ENCODE assay signal across 9 mouse cellular contexts in genomic region chr1:181009754-181010153, GRCm38 (mm10). TPM values are rescaled to one million over a fixed set of nuclear protein-coding genes. Genes with fewer than 3 reads are reported as not detected.
A peak's percentile ranks its signal among the peaks of the same experiment; 100 is the strongest.
DNase-seq lines count a peak whose midpoint lies in the region; ATAC-seq and TF ChIP-seq lines count a peak whose summit lies in the region.
"Had no signal": no experiment of that assay in that cellular context is flagged by ENCODE, and none has a peak within 500 bp of the region (broad histone marks: within the 10 kb centered on the region; RNA-seq: fewer than 3 reads in every experiment).

No protein-coding gene starts in this region.

- no peak for TF ChIP-seq CTCF in C2C12 (IDR thresholded peaks at IDR 0.05; ENCODE audit: control insufficient read depth, insufficient read depth, insufficient read length)
- peak; percentile 34; the same call in 1 of the 2 replicates for TF ChIP-seq CTCF in kidney, adult 2 months (conservative IDR thresholded peaks at IDR 0.05; ENCODE audit: insufficient read depth, insufficient read length, low read depth, low read length)

- H3K79me2 ChIP-seq in C2C12 (ENCODE audit: control insufficient read depth, insufficient read depth) = peaks cover 45% of the 10 kb centered on the region

- H3K4me1 ChIP-seq in kidney, adult 2 months (ENCODE audit: control insufficient read depth, insufficient read depth, low read length) = peaks cover 14% of the 10 kb centered on the region
- no peaks in the 10 kb centered on the region for H3K4me1 ChIP-seq in neural tube, embryonic 15.5 days

- H3K36me3 ChIP-seq in C2C12 (ENCODE audit: control insufficient read depth, insufficient read depth) = peaks cover 36% of the 10 kb centered on the region
- H3K36me3 ChIP-seq in kidney, adult 2 months (ENCODE audit: control insufficient read depth, insufficient read depth, low read length) = no peaks in the 10 kb centered on the region
- no peaks in the 10 kb centered on the region for H3K36me3 ChIP-seq in neural tube, embryonic 15.5 days

- H3K4me2 ChIP-seq in neural tube, embryonic 15.5 days = no peak overlapping the region

- H3K79me3 ChIP-seq in C2C12 (ENCODE audit: low read depth) = peaks cover 7% of the 10 kb centered on the region

- no peaks in the 10 kb centered on the region for H3K9me3 ChIP-seq in neural tube, embryonic 15.5 days (replicated peaks)

- WGBS in kidney, adult 2 months = 8% methylated on average over 3 of the region's 3 CpGs
- WGBS in neural tube, embryonic 15.5 days = 78% methylated on average over 3 of the region's 3 CpGs

- H3K27me3 ChIP-seq in C2C12 (ENCODE audit: control insufficient read depth, insufficient read depth, insufficient read length) = no peaks in the 10 kb centered on the region
- no peaks in the 10 kb centered on the region for H3K27me3 ChIP-seq in kidney, adult 2 months (replicated peaks; ENCODE audit: control insufficient read depth, insufficient read depth, low read length)
- no peaks in the 10 kb centered on the region for H3K27me3 ChIP-seq in neural tube, embryonic 15.5 days (replicated peaks)

- peak; percentile 87 to 93 for DNase-seq in adrenal gland, adult (ENCODE audit: inconsistent age in 2 of 2, low spot score in 1 of 2)
- DNase-seq in kidney, adult 2 months = peak; percentile 91
- DNase-seq in ovary, postnatal 36 days (ENCODE audit: low spot score) = peak; percentile 59
- DNase-seq in thymus, postnatal 0 days (ENCODE audit: low spot score) = no peak
- DNase-seq in thymus, adult 18-20 months = no peak

- no peak for TF ChIP-seq POLR2A in kidney, adult 2 months (IDR thresholded peaks at IDR 0.05; ENCODE audit: low read depth, low read length)

- H3K9ac ChIP-seq in neural tube, embryonic 15.5 days (replicated peaks) = no peak overlapping the region

- no peak overlapping the region for H3K4me3 ChIP-seq in C2C12 (ENCODE audit: insufficient read depth, poor library complexity, severe bottlenecking)
- H3K4me3 ChIP-seq in kidney, adult 2 months (ENCODE audit: insufficient read depth, low read depth, low read length) = no peak overlapping the region
- no peak overlapping the region for H3K4me3 ChIP-seq in neural tube, embryonic 15.5 days (replicated peaks)

- peak; percentile 37; the same call in 1 of the 2 replicates for ATAC-seq in erythroid progenitor cell, adult 5-6 weeks (replicated peaks; ENCODE audit: low FRiP score, poor library complexity, severe bottlenecking)
- ATAC-seq in neural tube, embryonic 15.5 days (ENCODE audit: low FRiP score) = no peak

- no peak overlapping the region for H3ac ChIP-seq in C2C12 (ENCODE audit: control insufficient read depth, insufficient read length, low read depth)

- H3K27ac ChIP-seq in kidney, adult 2 months (ENCODE audit: insufficient read depth, low read depth, low read length) = peak overlapping the region; percentile 55
- no peak overlapping the region for H3K27ac ChIP-seq in neural tube, embryonic 15.5 days (replicated peaks)

TF ChIP-seq in C2C12, 6 proteins besides CTCF, POLR2A, EP300 and RAD21:
- TF ChIP-seq USF1 (IDR thresholded peaks at IDR 0.05; ENCODE audit: low read depth) (no peak), MAX (IDR thresholded peaks at IDR 0.05) (peak; percentile 91)

RNA-seq across cellular contexts. Expression of gene Ephx1, which starts 10.9 kb away (rescaled TPM):
- polyA plus RNA-seq in C2C12 (2012; fragmentation: generic; extraction: Trizol) = 60.6 TPM
- 7.5 and 9.4 TPM in 2 replicates for total RNA-seq in erythroid progenitor cell, adult 5-6 weeks (2015; ENCODE audit: low replicate concordance)
- total RNA-seq in erythroid progenitor cell, adult 5-6 weeks (2017; ENCODE audit: low replicate concordance) = 2.7 and 3.9 TPM in 2 replicates
- 69.9 and 73.3 TPM in 2 replicates for polyA plus RNA-seq in kidney, adult 2 months (2012; rRNA removed)
- 7.4 and 7.6 TPM in 2 replicates for polyA plus RNA-seq in neural tube, embryonic 15.5 days (2015; fragmentation: Nextera tagmentation; extraction: Ambion mirVana)
- polyA plus RNA-seq in thymus, postnatal 0 days (2015; fragmentation: Nextera tagmentation; extraction: Ambion mirVana) = 12.7 and 15.2 TPM in 2 replicates

RNA-seq across cellular contexts. Expression of gene 9130409I23Rik, which starts 41.3 kb away (rescaled TPM):
- polyA plus RNA-seq in C2C12 (2012; fragmentation: generic; extraction: Trizol) = not detected
- not detected in 2 replicates for total RNA-seq in erythroid progenitor cell, adult 5-6 weeks (2015; ENCODE audit: low replicate concordance)
- not detected in 2 replicates for total RNA-seq in erythroid progenitor cell, adult 5-6 weeks (2017; ENCODE audit: low replicate concordance)
- not detected in 2 replicates for polyA plus RNA-seq in kidney, adult 2 months (2012; rRNA removed)
- 0.10 and 0.13 TPM in 2 replicates for polyA plus RNA-seq in neural tube, embryonic 15.5 days (2015; fragmentation: Nextera tagmentation; extraction: Ambion mirVana)
- 0.25 and 0.32 TPM in 2 replicates for polyA plus RNA-seq in thymus, postnatal 0 days (2015; fragmentation: Nextera tagmentation; extraction: Ambion mirVana)
- polyA plus RNA-seq: limb, embryonic 14.5 days had no signal

Comparison
In these comparisons a context has a peak if more than half of its experiments do, and no peak if none do; other contexts are left out.
1. DNase-seq: peak in adrenal gland, adult (2 of 2), kidney, adult 2 months (single experiment) and ovary, postnatal 36 days (single experiment); none in thymus, postnatal 0 days (single experiment) and thymus, adult 18-20 months (0 of 2).